ENCODE assay signal across 12 mouse cellular contexts in the genomic region with DNA sequence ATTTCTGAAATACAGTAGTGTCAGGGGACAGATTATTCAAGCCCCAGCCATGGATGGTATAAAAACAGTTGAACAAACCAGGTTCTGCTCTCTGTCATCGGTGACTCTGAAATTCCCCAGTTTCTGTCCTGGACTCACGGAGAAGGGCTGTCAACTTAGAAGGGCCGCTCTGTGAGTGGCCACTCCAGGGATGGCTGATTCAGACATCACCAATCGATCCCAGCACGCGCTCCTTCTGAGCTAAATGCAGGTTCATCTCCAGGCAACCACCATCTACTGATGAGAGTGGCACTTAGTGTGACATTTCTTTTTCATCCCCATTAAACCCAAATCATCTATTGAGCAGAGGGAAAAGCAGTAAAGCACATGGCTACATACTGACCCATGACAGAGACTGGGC. TPM values are rescaled to one million over a fixed set of nuclear protein-coding genes. Genes with fewer than 3 reads are reported as not detected.
DNase-seq lines count a peak whose midpoint lies in the region; ATAC-seq and TF ChIP-seq lines count a peak whose summit lies in the region.
"Had no signal": no experiment of that assay in that cellular context is flagged by ENCODE, and none has a peak within 500 bp of the region (broad histone marks: within the 10 kb centered on the region; RNA-seq: fewer than 3 reads in every experiment).

No protein-coding gene starts in this region.

- no peak overlapping the region for H3K9ac ChIP-seq in intestine, embryonic 14.5 days (ENCODE audit: low read length)
- H3K9ac ChIP-seq in intestine, embryonic 15.5 days = no peak overlapping the region
- no peak overlapping the region for H3K9ac ChIP-seq in embryonic facial prominence, embryonic 13.5 days
- no peak overlapping the region for H3K9ac ChIP-seq in midbrain, embryonic 12.5 days (replicated peaks)
- H3K9ac ChIP-seq in liver, postnatal 0 days (replicated peaks) = no peak overlapping the region
- H3K9ac ChIP-seq: stomach, embryonic 15.5 days had no signal

- 53% methylated on average over 6 of the region's 6 CpGs for WGBS in intestine, embryonic 14.5 days
- 56% methylated on average over 6 of the region's 6 CpGs for WGBS in intestine, embryonic 15.5 days
- 40% methylated on average over 6 of the region's 6 CpGs for WGBS in embryonic facial prominence, embryonic 13.5 days
- 41% methylated on average over 6 of the region's 6 CpGs for WGBS in midbrain, embryonic 12.5 days
- WGBS in liver, postnatal 0 days (ENCODE audit: insufficient replicate concordance) = 66% methylated on average over 6 of the region's 6 CpGs

- no peak overlapping the region for H3K27ac ChIP-seq in intestine, embryonic 14.5 days (ENCODE audit: low read depth)
- H3K27ac ChIP-seq in intestine, embryonic 15.5 days = no peak overlapping the region
- no peak overlapping the region for H3K27ac ChIP-seq in embryonic facial prominence, embryonic 13.5 days
- H3K27ac ChIP-seq in midbrain, embryonic 12.5 days (replicated peaks) = 0 out of 2 replicates have a peak overlapping the region, but pooled peaks have one; percentile 4
- no peak overlapping the region for H3K27ac ChIP-seq in liver, postnatal 0 days (ENCODE audit: low read depth)
- H3K27ac ChIP-seq: stomach, embryonic 15.5 days had no signal

- 0 out of 2 replicates have a peak, but pooled peaks cover 7% of the 10 kb centered on the region for H3K4me1 ChIP-seq in intestine, embryonic 14.5 days (replicated peaks; ENCODE audit: control insufficient read depth, insufficient read depth, low read length)
- 0 out of 2 replicates have a peak, but pooled peaks cover 2% of the 10 kb centered on the region for H3K4me1 ChIP-seq in intestine, embryonic 15.5 days (replicated peaks)
- H3K4me1 ChIP-seq in embryonic facial prominence, embryonic 13.5 days = no peaks in the 10 kb centered on the region; the same call in 1 of the 2 replicates
- peaks cover 26% of the 10 kb centered on the region; the same call in 1 of the 2 replicates for H3K4me1 ChIP-seq in midbrain, embryonic 12.5 days
- no peaks in the 10 kb centered on the region for H3K4me1 ChIP-seq in liver, postnatal 0 days (ENCODE audit: insufficient read depth)
- H3K4me1 ChIP-seq: stomach, embryonic 15.5 days had no signal

- TF ChIP-seq EP300 in liver, postnatal 0 days (IDR thresholded peaks at IDR 0.05; ENCODE audit: low read depth) = no peak

- no peak for ATAC-seq in intestine, embryonic 14.5 days (replicated peaks; ENCODE audit: low FRiP score, low TSS enrichment, low read depth)
- ATAC-seq in intestine, embryonic 15.5 days = no peak
- no peak for ATAC-seq in embryonic facial prominence, embryonic 13.5 days (ENCODE audit: insufficient number of reproducible peaks, insufficient read depth, low FRiP score, low TSS enrichment, low read depth)
- no peak for ATAC-seq in midbrain, embryonic 12.5 days (ENCODE audit: low FRiP score, low read depth)
- ATAC-seq in granulocyte monocyte progenitor cell, adult 5-6 weeks (replicated peaks; ENCODE audit: poor library complexity, severe bottlenecking) = no peak
- no peak for ATAC-seq in liver, postnatal 0 days

- 0 out of 2 replicates have a peak, but pooled peaks cover 2% of the 10 kb centered on the region for H3K27me3 ChIP-seq in intestine, embryonic 14.5 days (replicated peaks; ENCODE audit: control insufficient read depth, insufficient read depth, low read length)
- H3K27me3 ChIP-seq in intestine, embryonic 15.5 days (replicated peaks) = no peaks in the 10 kb centered on the region
- no peaks in the 10 kb centered on the region; the same call in 1 of the 2 replicates for H3K27me3 ChIP-seq in embryonic facial prominence, embryonic 13.5 days
- H3K27me3 ChIP-seq in midbrain, embryonic 12.5 days = no peaks in the 10 kb centered on the region
- no peaks in the 10 kb centered on the region for H3K27me3 ChIP-seq in liver, postnatal 0 days (ENCODE audit: insufficient read depth, low read length)
- H3K27me3 ChIP-seq: stomach, embryonic 15.5 days had no signal

- no peak overlapping the region for H3K4me3 ChIP-seq in intestine, embryonic 14.5 days (ENCODE audit: low read depth, low read length)
- no peak overlapping the region for H3K4me3 ChIP-seq in intestine, embryonic 15.5 days (replicated peaks)
- no peak overlapping the region for H3K4me3 ChIP-seq in embryonic facial prominence, embryonic 13.5 days
- H3K4me3 ChIP-seq in midbrain, embryonic 12.5 days = no peak overlapping the region
- no peak overlapping the region for H3K4me3 ChIP-seq in liver, postnatal 0 days (ENCODE audit: low read depth, low read length)
- H3K4me3 ChIP-seq: stomach, embryonic 15.5 days had no signal

- TF ChIP-seq CTCF in liver, postnatal 0 days (IDR thresholded peaks at IDR 0.05; ENCODE audit: low read depth) = no peak

- peak overlapping the region; percentile 18; the same call in 1 of the 2 replicates for H3K4me2 ChIP-seq in intestine, embryonic 14.5 days (ENCODE audit: low read length)
- no peak overlapping the region for H3K4me2 ChIP-seq in intestine, embryonic 15.5 days (replicated peaks)
- H3K4me2 ChIP-seq in embryonic facial prominence, embryonic 13.5 days = peak overlapping the region; percentile 2; the same call in 1 of the 2 replicates
- no peak overlapping the region for H3K4me2 ChIP-seq in midbrain, embryonic 12.5 days (replicated peaks)
- H3K4me2 ChIP-seq in liver, postnatal 0 days (ENCODE audit: low read depth, low read length) = no peak overlapping the region
- H3K4me2 ChIP-seq: stomach, embryonic 15.5 days had no signal

- H3K36me3 ChIP-seq in intestine, embryonic 14.5 days (ENCODE audit: control insufficient read depth, insufficient read depth, low read length) = no peaks in the 10 kb centered on the region
- no peaks in the 10 kb centered on the region for H3K36me3 ChIP-seq in intestine, embryonic 15.5 days
- H3K36me3 ChIP-seq in embryonic facial prominence, embryonic 13.5 days = no peaks in the 10 kb centered on the region
- no peaks in the 10 kb centered on the region for H3K36me3 ChIP-seq in midbrain, embryonic 12.5 days
- no peaks in the 10 kb centered on the region for H3K36me3 ChIP-seq in liver, postnatal 0 days (replicated peaks; ENCODE audit: insufficient read depth, low read length)
- H3K36me3 ChIP-seq: stomach, embryonic 15.5 days had no signal

- DNase-seq in intestine, embryonic 14.5 days (ENCODE audit: low spot score) = no peak
- peak; percentile 39 to 66 for DNase-seq in adrenal gland, postnatal 36 days
- DNase-seq in MN1 (ENCODE audit: low spot score) = no peak
- no peak for DNase-seq in liver, postnatal 0 days

- no peaks in the 10 kb centered on the region for H3K9me3 ChIP-seq in intestine, embryonic 14.5 days (ENCODE audit: control insufficient read depth, low read length)
- H3K9me3 ChIP-seq in intestine, embryonic 15.5 days = no peaks in the 10 kb centered on the region
- H3K9me3 ChIP-seq in embryonic facial prominence, embryonic 13.5 days = no peaks in the 10 kb centered on the region
- H3K9me3 ChIP-seq in midbrain, embryonic 12.5 days = no peaks in the 10 kb centered on the region
- no peaks in the 10 kb centered on the region for H3K9me3 ChIP-seq in liver, postnatal 0 days (ENCODE audit: low read length)
- H3K9me3 ChIP-seq: stomach, embryonic 15.5 days had no signal

RNA-seq across cellular contexts. Expression of a gene that starts 7.8 kb away (rescaled TPM):
- polyA plus RNA-seq in intestine, embryonic 14.5 days (2014; fragmentation: Nextera tagmentation; extraction: Ambion mirVana) = not detected in 2 replicates
- polyA plus RNA-seq in intestine, embryonic 15.5 days (2015; fragmentation: Nextera tagmentation; extraction: Ambion mirVana) = not detected in 2 replicates
- total RNA-seq in adrenal gland, postnatal 36 days (2021) = not detected
- 0.22 and 0.39 TPM in 2 replicates for polyA plus RNA-seq in embryonic facial prominence, embryonic 13.5 days (2015; fragmentation: Nextera tagmentation; extraction: Ambion mirVana)
- polyA plus RNA-seq in midbrain, embryonic 12.5 days (2016; fragmentation: Nextera tagmentation; extraction: Ambion mirVana) = 5.0 and 5.7 TPM in 2 replicates
- not detected in 2 replicates for total RNA-seq in granulocyte monocyte progenitor cell, adult 5-6 weeks (2014; fragmentation: Nextera tagmentation)
- not detected in 2 replicates for total RNA-seq in granulocyte monocyte progenitor cell, adult 5-6 weeks (2017)
- polyA plus RNA-seq in liver, postnatal 0 days (2015; fragmentation: Nextera tagmentation; extraction: Ambion mirVana) = not detected in 2 replicates
- total RNA-seq: gastrocnemius, adult 18-20 months; left cerebral cortex, postnatal 25 days had no signal
- polyA plus RNA-seq: embryonic facial prominence, embryonic 14.5 days; stomach, embryonic 15.5 days had no signal

Comparison
In these comparisons a context has a peak if more than half of its experiments do, and no peak if none do; other contexts are left out.
1. H3K4me2 ChIP-seq: peak in intestine, embryonic 14.5 days (single experiment) and embryonic facial prominence, embryonic 13.5 days (single experiment); none in intestine, embryonic 15.5 days (single experiment), midbrain, embryonic 12.5 days (single experiment) and liver, postnatal 0 days (single experiment).
2. DNase-seq: peak in adrenal gland, postnatal 36 days (2 of 2); none in intestine, embryonic 14.5 days (single experiment), MN1 (single experiment) and liver, postnatal 0 days (single experiment).